Mouse (Mus musculus) WW6 (cell line): Measurements from ENCODE around the gene Gm4744.
"Not testable (repeated sequence)": the region's sequence is repeated elsewhere in the genome, so short reads cannot be mapped to it uniquely, and the experiment has no call there.

ENCODE experiments used
- DNase-seq: peaks from one replicate; pipeline ENCODE4 v3.0.0-alpha.2; 2013; ENCODE audit warnings: low read depth, low spot score

Gm4744 gene

GRCm38 (mm10) chr6:40951770-40952169, at the start of gene Gm4744:
Gm4744 (minus strand) TSS chr6:40951870.
- no peak for DNase-seq

GRCm38 (mm10) chr6:40999379-40999778, 47.7 kb upstream of the Gm4744 start, which contains the start of gene Gm2663:
Gm2663 (minus strand) TSS chr6:40999479.
- not testable (repeated sequence) for DNase-seq

GRCm38 (mm10) chr6:40964454-40964853, 12.8 kb upstream of the Gm4744 start, which contains the start of gene 1810009J06Rik:
1810009J06Rik (plus strand) TSS chr6:40964754.
- DNase-seq: not testable (repeated sequence)

- DNase-seq: no peak
Observed at GRCm38 (mm10) chr6:40953716-40954115, 2.0 kb upstream of the Gm4744 start.

GRCm38 (mm10) chr6:40940457-40940856, 11.2 kb downstream of the Gm4744 start, which contains the start of gene 1700074P13Rik:
1700074P13Rik (minus strand) TSS chr6:40940557.
- DNase-seq: no peak

GRCm38 (mm10) chr6:40919954-40920353, 31.7 kb downstream of the Gm4744 start:
- DNase-seq: no peak

GRCm38 (mm10) chr6:40900287-40900686, 51.4 kb downstream of the Gm4744 start, which contains the start of gene Prss58:
Prss58 (minus strand) TSS chr6:40900387.
- no peak for DNase-seq
